Mouse (Mus musculus) thymus, postnatal 14 days (tissue): ENCODE data around the gene Thtpa.

Experiments used
- DNase-seq: peaks from one replicate; pipeline ENCODE4 v3.0.0; 2021

Gene Thtpa

GRCm38 (mm10) chr14:55094704-55095231, at the start of gene Thtpa:
TSS of gene Thtpa (plus strand) at chr14:55094784.
- DNase-seq, result peak; percentile 70

- DNase-seq, result no peak
Measured at GRCm38 (mm10) chr14:55047971-55048531, 46.5 kb upstream of the Thtpa start.

- DNase-seq, result no peak
Measured at GRCm38 (mm10) chr14:55052496-55052895, 42.1 kb upstream of the Thtpa start.

GRCm38 (mm10) chr14:55053050-55053449, 41.5 kb upstream of the Thtpa start:
- DNase-seq, result no peak

GRCm38 (mm10) chr14:55053708-55054190, 40.8 kb upstream of the Thtpa start:
- no peak for DNase-seq

- DNase-seq, result no peak
Measured at GRCm38 (mm10) chr14:55054191-55054749, 40.3 kb upstream of the Thtpa start.

GRCm38 (mm10) chr14:55055167-55055834, 39.3 kb upstream of the Thtpa start:
- DNase-seq, result no peak

GRCm38 (mm10) chr14:55059009-55059408, 35.6 kb upstream of the Thtpa start:
- no peak for DNase-seq

- DNase-seq, result no peak
Measured at GRCm38 (mm10) chr14:55059931-55060330, 34.7 kb upstream of the Thtpa start.

- no peak for DNase-seq
Measured at GRCm38 (mm10) chr14:55061845-55062244, 32.7 kb upstream of the Thtpa start.

GRCm38 (mm10) chr14:55062626-55063025, 32.0 kb upstream of the Thtpa start:
- DNase-seq, result peak; percentile 71

GRCm38 (mm10) chr14:55063117-55063516, 31.5 kb upstream of the Thtpa start:
- no peak for DNase-seq

- no peak for DNase-seq
Measured at GRCm38 (mm10) chr14:55063581-55064381, 30.8 kb upstream of the Thtpa start.

- no peak for DNase-seq
Measured at GRCm38 (mm10) chr14:55064481-55065370, 29.9 kb upstream of the Thtpa start.

GRCm38 (mm10) chr14:55065391-55065790, 29.2 kb upstream of the Thtpa start:
- DNase-seq, result no peak

- no peak for DNase-seq
Measured at GRCm38 (mm10) chr14:55066042-55066441, 28.5 kb upstream of the Thtpa start.

- no peak for DNase-seq
Measured at GRCm38 (mm10) chr14:55071756-55072155, 22.8 kb upstream of the Thtpa start.

GRCm38 (mm10) chr14:55074416-55074815, 20.2 kb upstream of the Thtpa start:
- DNase-seq, result no peak

GRCm38 (mm10) chr14:55076224-55076623, 18.4 kb upstream of the Thtpa start:
- DNase-seq, result no peak

- no peak for DNase-seq
Measured at GRCm38 (mm10) chr14:55076956-55077355, 17.6 kb upstream of the Thtpa start.

GRCm38 (mm10) chr14:55077481-55078365, 16.9 kb upstream of the Thtpa start:
- no peak for DNase-seq
